Mouse (Mus musculus): ENCODE results near the gene Sell.

Gene Sell

DNA sequence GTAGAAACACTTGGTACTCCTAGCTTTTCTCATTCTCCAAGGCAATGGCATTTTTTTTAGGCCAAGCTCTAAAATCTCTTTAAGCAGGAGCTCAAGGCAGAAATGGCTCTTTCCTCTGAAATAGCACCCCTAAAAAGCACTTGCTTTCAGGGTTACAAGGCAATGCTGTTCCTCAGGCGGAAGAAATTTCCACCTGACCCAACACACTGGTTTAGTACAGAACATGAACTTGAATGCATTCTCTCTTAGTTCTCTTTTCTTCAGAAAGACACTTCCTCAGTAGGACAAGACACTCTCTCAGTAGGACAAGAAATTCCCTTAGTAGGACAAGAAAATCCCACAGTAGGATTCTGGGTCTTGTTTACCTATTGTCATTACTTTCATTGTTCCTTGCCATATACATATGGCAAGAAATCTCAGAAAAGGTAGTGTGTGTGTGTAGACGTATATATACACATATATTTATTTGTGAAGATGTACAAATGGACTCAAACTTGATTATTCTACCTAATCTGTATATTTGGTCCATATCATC is 12.9 kb downstream of the Sell start:
- no peak for DNase-seq (ENCODE audit: inconsistent age in 2 of 2, low spot score in 1 of 2)

- DNase-seq (ENCODE audit: inconsistent age in 2 of 2, low spot score in 1 of 2) = no peak
Observed at GRCm38 (mm10) chr1:164075416-164075815, 13.6 kb downstream of the Sell start.

DNA sequence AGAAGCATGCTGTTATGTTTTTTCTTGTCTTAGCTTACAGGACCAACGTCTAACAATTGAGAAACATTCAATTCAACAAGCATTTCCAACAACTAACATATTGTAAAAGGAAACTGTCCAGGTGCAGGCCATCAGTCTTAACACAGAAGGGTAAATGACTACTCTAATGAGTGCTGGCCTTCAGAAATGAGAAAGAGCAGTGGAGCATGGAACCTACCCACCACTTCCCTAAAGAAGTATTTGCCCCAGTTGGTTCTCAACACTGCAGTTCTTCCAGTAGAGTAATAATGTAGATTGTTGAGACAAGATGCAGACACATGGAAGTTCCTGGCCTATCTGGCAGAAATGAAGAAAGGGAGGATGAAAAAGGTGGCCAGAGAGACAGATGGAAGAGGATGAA is 14.7 kb downstream of the Sell start:
- no peak for DNase-seq (ENCODE audit: inconsistent age in 2 of 2, low spot score in 1 of 2)

- no peak for DNase-seq (ENCODE audit: inconsistent age in 2 of 2, low spot score in 1 of 2)
Observed at GRCm38 (mm10) chr1:164077031-164077430, 15.2 kb downstream of the Sell start.

GRCm38 (mm10) chr1:164078323-164078741 is 16.6 kb downstream of the Sell start:
- DNase-seq (ENCODE audit: inconsistent age in 2 of 2, low spot score in 1 of 2) = no peak

- no peak for DNase-seq (ENCODE audit: inconsistent age in 2 of 2, low spot score in 1 of 2)
Observed at GRCm38 (mm10) chr1:164079091-164079490, 17.3 kb downstream of the Sell start.

DNA sequence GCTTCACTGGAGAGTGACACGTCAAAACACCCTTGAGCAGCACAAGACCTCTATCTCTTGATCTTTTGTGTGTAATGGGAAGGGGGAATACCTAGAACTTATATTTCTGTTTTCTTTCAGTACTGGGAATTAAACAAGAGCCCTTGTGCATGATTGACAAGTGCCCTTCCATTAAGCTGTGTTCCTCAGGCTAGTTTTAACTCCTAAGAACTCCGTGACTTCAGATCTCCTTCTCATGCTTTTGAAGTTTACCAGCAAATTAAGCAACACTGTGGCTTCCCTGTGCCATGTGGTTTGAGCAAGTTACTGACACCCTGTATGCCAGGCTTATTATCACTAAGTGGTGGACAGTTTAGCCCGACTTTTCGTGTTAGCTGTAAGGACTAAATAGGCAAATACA is 21.3 kb downstream of the Sell start:
- DNase-seq (ENCODE audit: inconsistent age in 2 of 2, low spot score in 1 of 2) = no peak

DNA sequence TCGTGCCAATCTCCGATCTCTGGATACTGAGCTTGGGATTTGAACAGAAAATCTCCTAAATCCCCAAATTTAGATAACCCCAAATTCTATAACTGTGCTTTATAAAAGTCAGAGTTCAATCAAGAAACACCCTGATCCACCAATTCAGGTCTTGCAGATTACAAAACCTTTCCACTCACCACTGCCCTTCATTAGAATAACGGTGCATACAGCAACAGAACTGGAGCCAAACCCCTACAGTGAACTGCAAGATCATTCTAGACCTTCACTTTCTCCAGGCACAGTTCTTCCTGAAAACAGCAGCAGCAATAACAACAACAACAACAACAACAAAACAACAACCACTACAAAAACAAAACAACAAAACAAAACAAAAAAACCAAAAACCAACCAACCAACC is 25.0 kb downstream of the Sell start:
- DNase-seq (ENCODE audit: inconsistent age in 2 of 2, low spot score in 1 of 2) = no peak

GRCm38 (mm10) chr1:164087872-164088271 is 26.1 kb downstream of the Sell start:
- DNase-seq (ENCODE audit: inconsistent age in 2 of 2, low spot score in 1 of 2) = no peak

DNA sequence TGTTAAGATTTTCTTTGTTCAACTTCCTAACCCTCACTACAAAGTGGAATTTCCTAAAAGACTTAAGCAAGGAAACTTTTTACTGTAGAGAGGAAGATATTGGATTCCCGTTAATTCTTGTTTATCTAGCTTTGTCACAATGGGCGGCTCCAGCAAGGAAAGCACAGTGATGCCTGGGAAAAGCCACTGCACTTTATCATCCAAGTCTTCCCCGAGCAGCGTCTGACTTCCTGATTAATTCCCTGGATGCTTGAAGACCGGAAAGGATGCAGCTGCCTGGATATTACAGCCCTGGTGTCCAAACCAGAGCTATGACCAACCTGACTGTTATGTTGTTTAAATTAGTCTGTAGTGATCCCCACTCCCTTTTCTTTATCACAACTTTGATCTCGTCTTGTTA is 35.0 kb downstream of the Sell start:
- DNase-seq (ENCODE audit: inconsistent age in 2 of 2, low spot score in 1 of 2) = peak; percentile 10 to 29

DNA sequence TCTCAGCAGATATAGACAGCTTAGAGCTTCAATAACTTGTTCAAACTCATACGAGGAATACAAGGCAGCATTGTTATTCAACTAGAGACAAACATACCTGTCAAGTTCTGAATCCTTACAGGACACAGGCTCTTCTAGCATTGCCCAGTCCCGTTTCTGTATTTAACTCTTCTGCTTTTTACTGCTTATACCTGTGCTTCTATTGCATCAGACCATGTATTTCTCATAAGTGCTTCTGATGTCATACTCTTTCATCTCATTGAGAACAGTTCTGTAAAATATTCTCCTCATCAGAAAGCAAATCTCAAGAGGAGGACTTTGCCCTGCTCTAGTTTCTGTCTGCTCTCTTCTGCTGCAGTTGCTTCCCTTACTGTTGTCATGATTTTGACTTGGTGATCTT is 36.1 kb downstream of the Sell start:
- DNase-seq (ENCODE audit: inconsistent age in 2 of 2, low spot score in 1 of 2) = no peak

GRCm38 (mm10) chr1:164098372-164098771 is 36.6 kb downstream of the Sell start:
- DNase-seq (ENCODE audit: inconsistent age in 2 of 2, low spot score in 1 of 2) = no peak

- DNase-seq (ENCODE audit: inconsistent age in 2 of 2, low spot score in 1 of 2) = no peak
Observed at GRCm38 (mm10) chr1:164109763-164110162, 48.0 kb downstream of the Sell start.

- DNase-seq (ENCODE audit: inconsistent age in 2 of 2, low spot score in 1 of 2) = no peak
Observed at GRCm38 (mm10) chr1:164110591-164111329, 49.0 kb downstream of the Sell start.

DNA sequence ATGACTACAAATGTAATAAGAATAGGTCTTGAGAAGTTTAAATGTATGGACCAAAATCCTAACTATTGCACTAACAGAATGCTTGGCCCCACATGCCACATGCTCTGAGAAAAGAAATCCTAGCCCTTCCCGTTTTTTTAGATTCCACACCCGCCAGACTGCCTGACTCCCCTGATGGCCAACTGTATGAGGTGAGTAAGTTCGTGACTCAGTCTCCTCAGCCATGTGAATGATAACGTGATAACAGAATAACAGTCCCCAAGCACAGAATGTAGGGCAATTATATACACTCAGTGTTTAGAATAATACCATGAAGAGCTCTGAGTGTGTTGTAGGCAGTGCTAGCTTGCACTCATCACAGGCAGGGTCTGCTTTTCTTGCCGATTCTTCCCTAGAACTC is 52.5 kb downstream of the Sell start:
- DNase-seq (ENCODE audit: inconsistent age in 2 of 2, low spot score in 1 of 2) = no peak

DNA sequence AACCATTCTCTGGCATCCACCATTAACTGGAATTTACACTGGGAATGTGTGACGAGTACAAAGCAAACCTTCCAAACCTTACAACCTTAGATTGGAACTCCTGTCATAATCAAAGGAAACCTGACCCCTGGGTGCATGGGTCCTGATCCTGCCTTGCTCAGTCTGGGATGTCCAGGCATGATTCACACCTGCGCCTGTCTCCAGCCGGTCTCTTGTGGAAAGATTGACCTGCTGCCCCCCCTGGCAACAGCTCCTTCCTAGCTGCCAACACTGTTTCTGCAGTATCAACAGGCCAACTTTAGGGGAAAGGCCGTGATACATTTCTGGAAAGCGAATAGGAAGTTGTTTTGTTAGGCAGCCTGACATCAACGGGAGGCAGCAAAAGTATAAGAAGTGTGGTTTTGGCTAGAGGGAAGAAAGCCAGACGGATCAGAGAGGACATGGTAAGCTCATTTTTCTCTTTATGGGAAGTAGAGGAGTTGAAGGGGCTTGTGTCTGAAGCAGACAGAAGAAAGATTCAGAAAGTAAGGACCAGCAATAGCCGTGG is 53.2 kb downstream of the Sell start, which contains the start of gene Selp:
Gene Selp (plus strand): TSS at position 318 of the 547 bp plus-strand sequence.
- DNase-seq (ENCODE audit: inconsistent age in 2 of 2, low spot score in 1 of 2) = no peak

DNA sequence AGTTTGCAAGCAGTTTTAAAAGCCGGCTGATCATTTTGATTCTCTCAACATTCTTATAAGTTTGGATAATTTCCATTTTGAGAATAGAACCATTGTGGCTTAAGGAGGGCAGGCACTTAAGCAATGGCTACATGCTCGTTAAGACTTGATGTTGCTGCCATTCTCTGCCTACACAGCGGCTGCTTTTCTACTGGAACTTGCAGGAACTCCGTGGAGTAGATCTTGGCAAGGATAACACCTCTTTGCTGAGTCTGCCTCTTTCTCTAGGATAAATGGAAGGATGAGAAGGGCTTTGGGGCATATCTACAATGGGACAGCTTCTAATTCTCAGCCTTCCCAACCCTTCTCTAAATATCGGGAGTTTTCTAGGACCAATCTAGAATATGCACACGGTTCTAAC is 53.9 kb downstream of the Sell start:
- DNase-seq (ENCODE audit: inconsistent age in 2 of 2, low spot score in 1 of 2) = no peak

GRCm38 (mm10) chr1:164117869-164118268 is 56.1 kb downstream of the Sell start:
- no peak for DNase-seq (ENCODE audit: inconsistent age in 2 of 2, low spot score in 1 of 2)

DNA sequence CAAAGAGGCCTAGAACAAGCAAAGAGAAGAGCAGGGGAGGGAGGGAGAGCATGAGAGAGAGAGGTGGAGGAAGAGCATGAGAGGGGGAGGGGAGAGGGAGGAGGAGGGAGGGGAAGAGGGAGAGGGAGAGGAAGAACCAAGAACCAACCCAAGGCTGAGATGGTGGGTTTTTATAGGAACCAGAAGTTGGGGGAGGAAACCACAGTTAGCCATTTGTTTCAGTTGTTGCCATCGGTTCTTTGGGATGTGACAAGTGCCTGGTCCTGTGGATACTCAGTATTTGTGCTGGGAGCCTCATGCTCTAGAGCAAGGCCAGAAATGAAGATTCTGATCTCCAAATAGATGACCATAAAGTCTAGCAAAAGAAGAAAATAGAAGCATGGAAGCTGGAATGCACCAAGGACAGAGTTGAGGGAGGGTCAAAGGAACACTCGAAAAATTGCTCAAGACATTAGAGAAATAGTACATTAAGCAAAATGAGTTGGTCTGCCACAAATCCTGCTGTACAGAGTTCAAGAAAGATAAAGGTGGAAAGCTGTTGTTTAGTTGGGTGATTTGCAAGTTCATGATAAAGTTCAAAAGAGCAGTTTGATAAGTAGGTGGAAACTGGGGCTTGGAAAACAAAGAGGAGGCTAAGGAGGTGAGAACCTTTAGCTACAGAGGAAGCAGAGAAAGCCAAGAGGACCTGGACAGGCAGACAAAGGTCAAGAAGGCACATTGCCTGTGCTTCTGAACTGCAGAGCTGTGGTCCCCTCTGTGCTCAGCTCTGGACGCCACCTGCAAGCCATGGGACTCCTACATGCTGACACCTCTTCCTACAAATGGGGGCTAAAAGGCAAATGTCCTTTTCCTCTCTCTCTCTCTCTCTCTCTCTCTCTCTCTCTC is 58.4 kb downstream of the Sell start:
- DNase-seq (ENCODE audit: inconsistent age in 2 of 2, low spot score in 1 of 2) = no peak

- no peak for DNase-seq (ENCODE audit: inconsistent age in 2 of 2, low spot score in 1 of 2)
Observed at GRCm38 (mm10) chr1:164120777-164121158, 59.0 kb downstream of the Sell start.

DNA sequence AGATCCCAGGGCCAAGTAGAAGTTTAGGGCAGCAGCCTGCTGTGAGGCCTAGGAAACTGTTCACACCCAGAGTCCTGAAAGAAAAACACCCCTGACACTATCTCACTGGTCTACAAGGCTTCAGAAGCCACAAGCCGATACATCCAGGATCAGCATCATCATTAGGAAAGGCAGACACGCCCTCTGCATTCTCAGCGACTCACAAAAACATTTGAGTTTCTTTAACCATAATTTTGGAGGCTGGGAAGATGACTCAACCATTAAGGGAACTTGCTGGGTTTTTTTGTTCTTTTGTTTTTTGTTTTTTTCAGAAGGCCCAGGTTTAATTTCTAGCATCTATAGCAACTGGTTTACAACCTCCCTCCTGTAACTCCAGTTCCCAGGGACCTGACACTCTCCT is 62.1 kb downstream of the Sell start:
- DNase-seq (ENCODE audit: inconsistent age in 2 of 2, low spot score in 1 of 2) = no peak

DNA sequence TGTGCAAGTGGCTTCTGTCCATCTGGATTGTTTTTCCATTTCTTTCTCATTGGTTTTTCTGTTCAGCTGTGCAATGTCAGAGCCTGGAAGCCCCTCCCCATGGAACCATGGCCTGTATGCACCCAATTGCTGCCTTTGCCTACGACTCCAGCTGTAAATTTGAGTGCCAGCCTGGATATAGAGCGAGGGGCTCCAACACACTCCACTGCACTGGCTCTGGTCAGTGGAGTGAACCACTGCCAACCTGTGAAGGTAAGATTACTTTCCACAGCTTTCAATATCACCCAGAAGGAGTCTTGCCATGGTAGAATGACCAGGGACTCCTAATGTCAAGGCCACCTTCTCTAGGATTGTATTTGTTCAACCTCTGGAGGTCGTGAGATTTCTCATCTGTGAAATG is 68.2 kb downstream of the Sell start:
- DNase-seq (ENCODE audit: inconsistent age in 2 of 2, low spot score in 1 of 2) = no peak
